Mouse (Mus musculus) stomach, embryonic 14.5 days (tissue): Measurements from ENCODE around the gene Lef1. TPM values are rescaled to one million over a fixed set of nuclear protein-coding genes. Genes with fewer than 3 reads are reported as not detected.

Source experiments
- ATAC-seq: fragments of 200-750 bp; cut with Nextera tagmentation; 2 replicates; pipeline ENCODE4 v1.8.0; 2017; ENCODE audit warnings: low read depth, moderate TSS enrichment; ENCODE audit not compliant: insufficient number of reproducible peaks, insufficient read depth, low FRiP score
- H3K27ac ChIP-seq: fragments of 300-500 bp; sonication (generic); 2 replicates; pipeline ENCODE4 v1.5.1; 2014; ENCODE audit warnings: mild to moderate bottlenecking, low read length, moderate library complexity, mixed read lengths
- H3K27me3 ChIP-seq: fragments of 300-500 bp; sonication (generic); 2 replicates; pipeline ENCODE4 v1.6.1; 2014; ENCODE audit warnings: low read length, control low read depth, mixed read lengths; ENCODE audit not compliant: control insufficient read depth, insufficient read depth
- H3K36me3 ChIP-seq: fragments of 300-500 bp; sonication (generic); 2 replicates; pipeline ENCODE4 v1.6.1; 2014; ENCODE audit warnings: mild to moderate bottlenecking, control low read depth, low read length, moderate library complexity, mixed read lengths; ENCODE audit not compliant: control insufficient read depth, insufficient read depth
- H3K4me1 ChIP-seq: fragments of 300-500 bp; sonication (generic); 2 replicates; pipeline ENCODE4 v1.6.1; 2014; ENCODE audit warnings: low read length, control low read depth, mixed read lengths; ENCODE audit not compliant: control insufficient read depth, insufficient read depth
- H3K4me2 ChIP-seq: fragments of 300-500 bp; sonication (generic); replicated peaks from 2 replicates; pipeline ENCODE4 v1.6.1; 2014; ENCODE audit warnings: low read depth, low read length, control low read depth
- H3K4me3 ChIP-seq: fragments of 300-500 bp; sonication (generic); 2 replicates; pipeline ENCODE4 v1.5.1; 2014; ENCODE audit warnings: low read depth, low read length, control low read depth
- H3K9ac ChIP-seq: fragments of 300-500 bp; sonication (generic); replicated peaks from 2 replicates; pipeline ENCODE4 v1.6.1; 2014; ENCODE audit warnings: low read depth, mild to moderate bottlenecking, control low read depth, low read length, moderate library complexity, mixed read lengths
- H3K9me3 ChIP-seq: fragments of 300-500 bp; sonication (generic); 2 replicates; pipeline ENCODE4 v1.6.1; 2016; ENCODE audit warnings: low read depth, low read length, control low read depth; ENCODE audit not compliant: control insufficient read depth
- WGBS: fragments of 180-500 bp; shearing (Covaris S2); extraction: QIAGEN DNeasy Blood & Tissue Kit; methylation state at CpG from one replicate; pipeline ENCODE4 v1.1.7; 2014; 5-methylcytosine and 5-hydroxymethylcytosine counted together
- polyA plus RNA-seq: library from polyadenylated mRNA; unstranded; fragments of >200 nt; fragmentation: Nextera tagmentation; extraction: Ambion mirVana; gene quantifications from 2 replicates; pipeline ENCODE4 v1.2.1, GENCODE M21; 2014

The Lef1 gene
- polyA plus RNA-seq, 1 experiment from 2014 or later, result 1.3 TPM

GRCm38 (mm10) chr3:131170099-131170643, 59.9 kb downstream of the Lef1 start:
- Histone ChIP-seq H3K4me2 (no peak overlapping the region), H3K36me3 (no peaks in the 10 kb centered on the region), H3K4me1 (no peaks in the 10 kb centered on the region), H3K9ac (no peak overlapping the region), H3K4me3 (no peak overlapping the region), H3K27ac (no peak overlapping the region), H3K9me3 (no peaks in the 10 kb centered on the region), H3K27me3 (no peaks in the 10 kb centered on the region)
- 90% methylated on average over 6 of the region's 6 CpGs for WGBS
- ATAC-seq, result no peak

GRCm38 (mm10) chr3:131171292-131171960, 61.2 kb downstream of the Lef1 start:
- Histone ChIP-seq H3K9ac (no peak overlapping the region), H3K4me3 (no peak overlapping the region), H3K27me3 (no peaks in the 10 kb centered on the region), H3K4me1 (no peaks in the 10 kb centered on the region), H3K27ac (no peak overlapping the region), H3K9me3 (no peaks in the 10 kb centered on the region), H3K36me3 (no peaks in the 10 kb centered on the region), H3K4me2 (no peak overlapping the region)
- no peak for ATAC-seq
- 42% methylated on average over 11 of the region's 11 CpGs for WGBS

GRCm38 (mm10) chr3:131172293-131172692, 62.0 kb downstream of the Lef1 start:
- no peaks in the 10 kb centered on the region for H3K4me1 ChIP-seq
- no peak overlapping the region for H3K4me3 ChIP-seq
- H3K27ac ChIP-seq, result no peak overlapping the region
- H3K9ac ChIP-seq, result no peak overlapping the region
- no peak for ATAC-seq
- no peak overlapping the region for H3K4me2 ChIP-seq
- no peaks in the 10 kb centered on the region for H3K9me3 ChIP-seq
- no peaks in the 10 kb centered on the region for H3K36me3 ChIP-seq
- H3K27me3 ChIP-seq, result no peaks in the 10 kb centered on the region
- WGBS, result 68% methylated on average over 4 of the region's 4 CpGs

GRCm38 (mm10) chr3:131181006-131181405, 70.7 kb downstream of the Lef1 start:
- no peaks in the 10 kb centered on the region for H3K27me3 ChIP-seq
- 83% methylated on average over 11 of the region's 11 CpGs for WGBS
- H3K27ac ChIP-seq, result no peak overlapping the region

GRCm38 (mm10) chr3:131182158-131182557, 71.9 kb downstream of the Lef1 start:
- Histone ChIP-seq H3K4me2 (no peak overlapping the region), H3K27me3 (no peaks in the 10 kb centered on the region), H3K4me3 (no peak overlapping the region), H3K36me3 (no peaks in the 10 kb centered on the region), H3K27ac (no peak overlapping the region), H3K9ac (no peak overlapping the region), H3K4me1 (no peaks in the 10 kb centered on the region), H3K9me3 (no peaks in the 10 kb centered on the region)
- WGBS, result 60% methylated on average over 6 of the region's 6 CpGs
- no peak for ATAC-seq

More at GRCm38 (mm10) chr3:131181006-131181405, 70.7 kb downstream of the Lef1 start:
- H3K36me3 ChIP-seq, result no peaks in the 10 kb centered on the region
- no peak for ATAC-seq
- H3K9me3 ChIP-seq, result no peaks in the 10 kb centered on the region
- H3K4me2 ChIP-seq, result no peak overlapping the region
- no peaks in the 10 kb centered on the region for H3K4me1 ChIP-seq
- no peak overlapping the region for H3K4me3 ChIP-seq
- no peak overlapping the region for H3K9ac ChIP-seq

GRCm38 (mm10) chr3:131186193-131186592, 75.9 kb downstream of the Lef1 start:
- no peaks in the 10 kb centered on the region for H3K9me3 ChIP-seq
- no peak overlapping the region for H3K4me3 ChIP-seq
- H3K4me1 ChIP-seq, result 0 out of 2 replicates have a peak, but pooled peaks cover 5% of the 10 kb centered on the region
- no peak overlapping the region for H3K27ac ChIP-seq
- no peaks in the 10 kb centered on the region for H3K36me3 ChIP-seq
- no peak overlapping the region for H3K4me2 ChIP-seq
- H3K9ac ChIP-seq, result no peak overlapping the region
- no peaks in the 10 kb centered on the region for H3K27me3 ChIP-seq
- 65% methylated on average over 5 of the region's 5 CpGs for WGBS
- no peak for ATAC-seq

GRCm38 (mm10) chr3:131190239-131190638, 80.0 kb downstream of the Lef1 start:
- H3K9ac ChIP-seq, result no peak overlapping the region
- H3K36me3 ChIP-seq, result no peaks in the 10 kb centered on the region
- 0 out of 2 replicates have a peak, but pooled peaks cover 5% of the 10 kb centered on the region for H3K4me1 ChIP-seq
- H3K9me3 ChIP-seq, result no peaks in the 10 kb centered on the region
- peak overlapping the region; percentile 11; the same call in 1 of the 2 replicates for H3K4me2 ChIP-seq
- WGBS, result 17% methylated on average over 11 of the region's 11 CpGs
- H3K27ac ChIP-seq, result no peak overlapping the region
- H3K27me3 ChIP-seq, result no peaks in the 10 kb centered on the region
- no peak overlapping the region for H3K4me3 ChIP-seq
- ATAC-seq, result no peak

GRCm38 (mm10) chr3:131190671-131191367, 80.5 kb downstream of the Lef1 start:
- H3K9ac ChIP-seq, result no peak overlapping the region
- no peaks in the 10 kb centered on the region for H3K36me3 ChIP-seq
- 0 out of 2 replicates have a peak, but pooled peaks cover 5% of the 10 kb centered on the region for H3K4me1 ChIP-seq
- 75% methylated on average over 19 of the region's 19 CpGs for WGBS
- peak; percentile 53; the same call in 1 of the 2 replicates for ATAC-seq
- no peaks in the 10 kb centered on the region for H3K9me3 ChIP-seq
- H3K27me3 ChIP-seq, result no peaks in the 10 kb centered on the region
- no peak overlapping the region for H3K27ac ChIP-seq
- no peak overlapping the region for H3K4me3 ChIP-seq
- H3K4me2 ChIP-seq, result peak overlapping the region; percentile 11; the same call in 1 of the 2 replicates
